Mouse (Mus musculus) Patski (cell line): ENCODE data around the gene Myt1. TPM values are rescaled to one million over a fixed set of nuclear protein-coding genes. Genes with fewer than 3 reads are reported as not detected.
"Not testable (repeated sequence)": the region's sequence is repeated elsewhere in the genome, so short reads cannot be mapped to it uniquely, and the experiment has no call there.

Experiments
- ATAC-seq: fragments of 100-300 bp; one replicate; pipeline ENCODE4 v1.8.0; 2021
- CTCF ChIA-PET: fragments of 350-600 bp; sonication (Branson Sonifier 250); formaldehyde crosslinking; loops from one replicate; lab custom pipeline; 2022; ENCODE audit warnings: inconsistent platforms; lab: Charles Lee
- POLR2A ChIA-PET: fragments of 350-600 bp; sonication (Branson Sonifier 250); formaldehyde crosslinking; loops from one replicate; lab custom pipeline; 2022; ENCODE audit warnings: antibody characterized with exemption, inconsistent platforms; lab: Charles Lee
- DNase-seq: peaks from one replicate; pipeline ENCODE4 v3.0.0-alpha.2; 2011; ENCODE audit warnings: low read depth, low spot score
- H3K27me3 ChIP-seq: fragments of 371-371 bp; one replicate; pipeline ENCODE4 v1.5.1; 2021
- CTCF ChIP-seq: fragments of 100-300 bp; IDR thresholded peaks from one replicate; pipeline ENCODE4 v1.5.1; 2021
- in situ Hi-C: fragments of 300-500 bp; cut with MboI; formaldehyde crosslinking; loops from 3 replicates; pipeline ENCODE4 v1.11.1; 2018; ENCODE audit warnings: low pct_unique_long_range_greater_than_20kb, mixed read lengths
- polyA plus RNA-seq: library from polyadenylated mRNA; unstranded; gene quantifications from one replicate; pipeline ENCODE4 v1.2.3, GENCODE M21; 2021

The Myt1 gene
- polyA plus RNA-seq, 1 experiment from 2014 or later: not detected

GRCm38 (mm10) chr2:181777715-181778114, 14.6 kb downstream of the Myt1 start:
- ATAC-seq (no peak), DNase-seq (no peak)
- H3K27me3 ChIP-seq: peaks cover 59% of the 10 kb centered on the region
- ChIA-PET POLR2A (no interaction called here), CTCF (interaction anchor here (1.0 to 1.3 kb wide), 3 partner anchors 10 to 89 kb away, joined by 3 to 4 read pairs (median 3); no protein-coding TSS in a partner anchor)
- TF ChIP-seq CTCF: peak; percentile 68
- in situ Hi-C loops: loop anchor here (10.0 kb wide), 1 partner anchor 87 kb away; the partner anchor contains the start of gene Polr3k

GRCm38 (mm10) chr2:181781421-181781820, 18.3 kb downstream of the Myt1 start:
- TF ChIP-seq CTCF: no peak
- ChIA-PET CTCF (no interaction called here), POLR2A (interaction anchor here (0.6 kb wide), 1 partner anchor 23 kb away, joined by 3 read pairs; no protein-coding TSS in a partner anchor)
- no peak for DNase-seq
- H3K27me3 ChIP-seq: peaks cover 71% of the 10 kb centered on the region
- no peak for ATAC-seq
- in situ Hi-C loops: no loop called here

GRCm38 (mm10) chr2:181787852-181788251, 24.7 kb downstream of the Myt1 start:
- ATAC-seq (no peak), DNase-seq (no peak)
- CTCF ChIA-PET: no interaction called here

GRCm38 (mm10) chr2:181789396-181789795, 26.3 kb downstream of the Myt1 start:
- TF ChIP-seq CTCF: no peak
- ATAC-seq: no peak
- in situ Hi-C loops: no loop called here
- peaks cover 40% of the 10 kb centered on the region for H3K27me3 ChIP-seq
- ChIA-PET POLR2A (no interaction called here), CTCF (no interaction called here)
- DNase-seq: no peak

More at GRCm38 (mm10) chr2:181787852-181788251, 24.7 kb downstream of the Myt1 start:
- H3K27me3 ChIP-seq: peaks cover 50% of the 10 kb centered on the region
- no peak for TF ChIP-seq CTCF
- POLR2A ChIA-PET: no interaction called here
- in situ Hi-C loops: no loop called here

- POLR2A ChIA-PET, in situ Hi-C loops, DNase-seq, ATAC-seq: not testable (repeated sequence)
- CTCF ChIA-PET: interaction anchor here (1.4 kb wide), 1 partner anchor 19 kb away, joined by 4 read pairs; no protein-coding TSS in a partner anchor
- H3K27me3 ChIP-seq: peaks cover 23% of the 10 kb centered on the region
Observed at GRCm38 (mm10) chr2:181793186-181793585, 30.1 kb downstream of the Myt1 start.

GRCm38 (mm10) chr2:181795641-181796130, 32.6 kb downstream of the Myt1 start:
- no peak for TF ChIP-seq CTCF
- in situ Hi-C loops: no loop called here
- CTCF ChIA-PET: interaction anchor here (1.2 kb wide), 1 partner anchor 9 kb away, joined by 3 read pairs; no protein-coding TSS in a partner anchor
- no peak for ATAC-seq
- POLR2A ChIA-PET: no interaction called here
- DNase-seq: no peak
- H3K27me3 ChIP-seq: peaks cover 26% of the 10 kb centered on the region

- H3K27me3 ChIP-seq: peaks cover 31% of the 10 kb centered on the region
- DNase-seq (no peak), ATAC-seq (no peak)
- CTCF ChIA-PET: no interaction called here
- no peak for TF ChIP-seq CTCF
- in situ Hi-C loops: no loop called here
- POLR2A ChIA-PET: no interaction called here
Observed at GRCm38 (mm10) chr2:181797672-181798071, 34.5 kb downstream of the Myt1 start.

GRCm38 (mm10) chr2:181829032-181829650, 66.0 kb downstream of the Myt1 start:
- ATAC-seq (no peak), DNase-seq (no peak)
- in situ Hi-C loops: no loop called here
- POLR2A ChIA-PET: no interaction called here
- TF ChIP-seq CTCF: no peak
- CTCF ChIA-PET: interaction anchor here (1.3 kb wide), 1 partner anchor 38 kb away, joined by 3 read pairs; no protein-coding TSS in a partner anchor
- peaks cover 23% of the 10 kb centered on the region for H3K27me3 ChIP-seq

GRCm38 (mm10) chr2:181832745-181833144, 69.6 kb downstream of the Myt1 start:
- ChIA-PET POLR2A (no interaction called here), CTCF (interaction anchor here (1.1 to 2.3 kb wide), 3 partner anchors 27 to 47 kb away, joined by 3 to 6 read pairs (median 3); no protein-coding TSS in a partner anchor)
- peaks cover 4% of the 10 kb centered on the region for H3K27me3 ChIP-seq
- in situ Hi-C loops: no loop called here
- TF ChIP-seq CTCF: no peak
- no peak for DNase-seq
- ATAC-seq: peak; percentile 91

GRCm38 (mm10) chr2:181837372-181838292, 74.5 kb downstream of the Myt1 start, which contains the start of gene Pcmtd2:
TSS of gene Pcmtd2 (plus strand) at chr2:181837854.
- POLR2A ChIA-PET: interaction anchor here (0.9 kb wide), 2 partner anchors 30 to 31 kb away, joined by 3 read pairs; no protein-coding TSS in a partner anchor

More at GRCm38 (mm10) chr2:181837372-181838292, 74.5 kb downstream of the Myt1 start, which contains the start of gene Pcmtd2:
- in situ Hi-C loops: no loop called here
- ATAC-seq (peak; percentile 92), DNase-seq (peak; percentile 59)
- H3K27me3 ChIP-seq: no peaks in the 10 kb centered on the region
- CTCF ChIA-PET: interaction anchor here (1.9 kb wide), 1 partner anchor 9 kb away, joined by 4 read pairs; no protein-coding TSS in a partner anchor
- no peak for TF ChIP-seq CTCF
